Mouse (Mus musculus) thymus, postnatal 36 days (tissue): ENCODE results near the gene Hoxb9.

Experiments
- DNase-seq, 2 experiments: peaks; one replicate each; pipeline ENCODE4 v3.0.0; 2022; ENCODE audit warnings: mixed read lengths in 2 of 2

Gene Hoxb9

DNA sequence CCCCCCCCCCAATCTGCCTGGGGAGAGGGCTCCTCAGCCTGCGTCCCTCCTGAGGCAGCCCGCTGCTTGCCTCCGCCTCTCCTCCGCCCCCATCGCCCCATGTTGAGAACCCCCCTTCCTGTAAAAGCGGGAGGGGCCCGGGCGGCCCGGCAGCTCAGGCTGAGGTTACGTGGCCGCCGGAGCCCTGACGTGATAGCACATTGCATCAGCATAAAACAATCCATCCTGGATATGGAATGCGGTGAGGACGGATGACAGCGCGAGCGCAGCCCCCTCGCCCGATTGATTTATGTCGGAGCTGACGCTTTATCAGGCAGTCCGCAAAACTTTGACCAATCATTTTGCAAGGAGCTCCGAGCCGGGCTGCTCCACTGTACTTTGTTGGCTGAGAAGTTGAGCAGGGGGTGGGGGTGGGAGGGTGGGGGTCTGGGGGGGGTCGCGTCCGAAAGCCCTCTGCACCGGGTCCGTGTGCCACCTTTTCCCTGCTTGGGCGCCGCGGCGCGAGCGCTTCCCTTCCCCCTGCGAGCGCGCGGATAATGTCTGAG, at the start of gene Hoxb9:
TSS of gene Hoxb9 (plus strand) at position 462 of the 545 bp plus-strand sequence.
- no peak for DNase-seq

DNA sequence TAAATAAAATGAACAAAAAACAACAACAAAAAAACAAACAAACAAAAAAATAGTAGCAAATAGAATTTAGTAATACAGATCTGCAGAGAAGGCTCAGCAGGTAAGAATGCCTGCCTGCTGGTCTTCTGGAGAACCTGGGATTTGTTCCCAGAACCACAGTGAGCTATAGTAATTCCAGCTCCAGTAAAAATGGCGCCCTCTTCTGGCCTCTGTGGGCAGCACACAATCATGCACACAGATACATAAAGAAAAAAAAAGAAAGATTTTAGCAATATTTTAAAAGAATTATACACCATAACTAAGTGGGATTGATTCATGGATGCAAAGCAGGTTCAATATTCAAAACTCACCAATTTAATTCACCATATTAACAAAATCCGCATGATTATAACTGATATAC, 47.4 kb upstream of the Hoxb9 start:
- no peak for DNase-seq

- no peak for DNase-seq
These were observed 43.6 kb upstream of the Hoxb9 start for GRCm38 (mm10) chr11:96227676-96228075.

DNA sequence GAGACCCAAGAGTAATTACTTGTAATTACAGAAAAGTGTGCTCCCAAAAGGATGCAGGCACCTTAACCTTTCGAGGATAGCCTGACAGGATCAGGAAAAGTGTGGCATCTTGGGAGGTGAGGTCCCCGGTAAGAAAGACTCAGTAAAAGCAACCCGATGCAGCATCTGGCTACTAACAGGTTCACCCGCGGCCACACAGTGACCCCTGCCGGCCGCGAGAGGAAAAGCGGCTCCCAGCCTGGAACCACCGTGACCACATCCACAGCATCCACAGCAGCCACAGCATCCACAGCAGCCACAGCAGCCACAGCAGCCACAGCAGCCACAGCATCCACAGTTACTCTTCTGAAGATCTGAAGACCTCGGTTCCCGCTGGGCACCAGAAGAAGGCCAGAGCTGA, 36.4 kb upstream of the Hoxb9 start:
- peak; percentile 26 to 29 for DNase-seq

- peak; percentile 13 to 15 for DNase-seq
These were observed 31.0 kb upstream of the Hoxb9 start for GRCm38 (mm10) chr11:96240211-96240610.

- DNase-seq = no peak
These were observed 20.4 kb upstream of the Hoxb9 start for GRCm38 (mm10) chr11:96250901-96251300.

GRCm38 (mm10) chr11:96251480-96252031, 19.7 kb upstream of the Hoxb9 start:
- no peak for DNase-seq

DNA sequence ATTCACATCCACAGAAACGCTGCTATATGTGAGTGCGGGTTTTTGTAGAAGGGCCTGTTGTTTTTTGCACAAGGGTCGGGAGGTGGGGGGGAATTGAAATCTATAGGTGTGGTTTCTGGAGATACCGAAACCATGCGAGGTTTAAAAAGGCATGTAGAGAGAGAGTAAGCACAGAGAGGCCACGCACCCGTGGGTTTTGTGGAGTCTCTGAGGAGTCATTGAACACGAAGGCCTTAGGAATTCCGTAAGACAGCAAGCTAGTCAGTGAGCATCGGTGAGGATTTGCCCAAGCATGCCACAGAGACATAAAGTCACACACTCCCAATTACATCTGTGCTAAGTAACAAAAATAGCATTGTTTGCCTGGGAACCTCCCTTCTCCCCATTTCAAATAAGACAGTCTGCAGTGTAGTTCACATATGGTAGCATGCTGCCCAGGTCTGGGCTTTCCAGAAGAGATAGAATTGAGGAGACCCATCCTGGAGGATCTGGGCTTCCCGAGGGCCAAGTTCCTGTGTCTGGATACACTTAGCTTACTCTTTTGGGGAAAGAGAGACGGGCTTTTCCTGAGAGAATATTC, 18.6 kb upstream of the Hoxb9 start:
- DNase-seq = no peak

GRCm38 (mm10) chr11:96254221-96254620, 17.0 kb upstream of the Hoxb9 start:
- DNase-seq = no peak

DNA sequence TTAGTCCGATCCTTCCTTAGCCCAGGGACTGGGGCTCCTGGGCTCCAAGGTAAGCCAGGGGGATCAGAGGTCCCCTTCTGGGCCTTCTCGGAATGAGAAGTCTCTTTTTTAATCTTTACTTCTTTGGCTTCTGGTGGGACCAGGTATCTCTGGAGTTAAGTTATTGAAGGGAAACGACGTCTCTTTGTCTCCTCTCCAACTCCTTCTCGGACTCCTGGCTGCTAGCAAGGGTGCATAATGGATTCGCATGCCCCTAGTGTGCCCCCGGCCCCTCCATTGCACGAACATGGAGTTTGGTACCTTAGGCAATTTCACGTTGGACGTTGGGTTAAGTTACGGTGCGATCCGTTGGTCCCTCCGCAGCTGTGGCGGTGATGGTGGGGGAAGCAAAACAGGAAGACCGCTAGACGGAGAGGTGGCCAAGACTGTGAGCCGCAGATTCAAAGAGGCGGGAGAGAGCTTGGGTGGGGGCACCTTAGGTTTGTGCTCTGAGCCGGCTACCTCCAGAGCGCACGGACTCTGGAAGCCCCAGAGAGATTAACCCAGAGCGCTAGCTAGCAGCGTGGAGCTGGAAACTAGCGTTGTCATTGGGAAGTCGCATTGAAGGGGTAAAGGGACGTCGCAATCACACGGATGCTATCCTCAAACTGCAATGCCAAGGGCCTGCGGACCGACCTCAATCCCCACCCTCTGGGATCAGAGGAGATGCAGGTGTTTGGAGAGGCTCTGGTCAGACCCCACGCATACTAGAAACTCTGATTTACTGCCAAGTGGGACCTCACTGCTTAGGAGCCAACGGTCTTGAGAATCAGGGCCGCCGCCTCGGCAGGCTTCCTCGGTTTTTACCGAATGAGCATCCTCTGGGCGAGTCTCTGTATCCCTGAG, 15.9 kb upstream of the Hoxb9 start:
- DNase-seq = no peak

- DNase-seq = no peak
These were observed 15.2 kb upstream of the Hoxb9 start for GRCm38 (mm10) chr11:96255996-96256445.

GRCm38 (mm10) chr11:96257141-96257540, 14.1 kb upstream of the Hoxb9 start:
- no peak for DNase-seq

DNA sequence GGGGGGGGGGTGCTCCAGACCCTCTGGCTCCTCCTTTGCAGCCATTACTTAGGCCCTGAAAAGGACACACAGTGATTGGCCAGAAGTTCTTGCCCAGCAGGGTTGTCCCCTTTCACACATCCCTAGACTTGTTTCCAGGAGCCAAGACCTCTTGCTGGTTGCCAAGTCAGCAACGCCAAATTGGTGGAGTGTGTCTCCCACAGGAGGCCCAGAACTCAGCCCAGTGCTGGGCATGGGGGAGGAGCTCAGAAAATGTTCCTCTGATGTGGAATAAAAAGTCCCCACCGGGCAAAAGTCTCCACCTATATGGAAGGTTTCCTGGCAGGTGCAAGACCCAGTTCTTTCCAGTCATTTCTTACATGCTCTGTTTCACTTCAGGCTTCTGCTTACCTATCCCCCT, 12.2 kb upstream of the Hoxb9 start:
- DNase-seq = no peak

DNA sequence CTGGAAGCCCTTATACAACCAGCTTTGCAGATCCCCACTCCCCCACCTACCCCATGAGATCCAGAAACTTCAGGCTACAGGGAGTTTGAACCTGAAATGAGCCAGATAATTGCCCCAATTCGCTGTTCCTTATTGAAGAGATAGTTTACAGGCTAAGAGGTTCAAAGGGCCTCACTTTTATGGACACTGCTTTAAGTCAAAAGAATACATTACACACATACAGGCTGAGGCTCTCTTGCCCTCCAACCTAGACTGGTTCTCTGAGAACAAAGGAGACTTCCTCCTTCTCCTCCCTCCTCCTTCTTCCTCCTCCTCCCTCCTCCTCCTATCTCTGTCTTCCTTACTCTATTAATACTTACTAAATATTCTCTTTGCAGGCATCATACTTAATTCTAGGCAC, 11.7 kb upstream of the Hoxb9 start:
- no peak for DNase-seq

GRCm38 (mm10) chr11:96260310-96260970, 10.8 kb upstream of the Hoxb9 start:
- DNase-seq = no peak

DNA sequence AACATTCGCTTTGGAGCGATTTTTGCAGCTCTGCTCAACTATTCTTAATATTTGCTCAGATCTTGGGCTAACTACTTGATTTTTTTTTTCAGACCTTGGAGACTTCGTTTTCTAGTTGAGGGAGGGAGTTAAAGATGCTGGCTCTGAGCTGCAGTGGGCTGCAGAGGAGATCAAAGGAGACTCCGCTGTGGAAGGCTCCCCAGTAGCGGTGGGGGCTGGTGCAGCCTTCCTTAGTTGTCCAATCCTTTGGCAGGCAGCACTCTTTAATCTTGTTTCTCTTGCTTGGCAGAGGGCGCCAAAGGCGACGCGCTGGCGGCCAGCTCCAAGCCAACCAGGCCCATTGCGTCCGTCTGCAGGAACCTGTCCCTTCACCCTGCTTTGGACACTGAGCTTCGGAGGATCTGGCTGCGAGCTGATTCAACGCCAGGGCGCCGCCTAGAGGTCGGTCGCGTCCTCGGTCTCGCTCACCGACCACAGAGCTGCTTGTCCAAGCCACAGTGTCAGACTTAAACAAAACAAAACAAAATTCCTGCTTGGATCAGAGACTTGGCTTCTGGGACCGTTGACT, 9.8 kb upstream of the Hoxb9 start:
- DNase-seq = peak; percentile 51 to 63

- DNase-seq = no peak
These were observed 8.9 kb upstream of the Hoxb9 start for GRCm38 (mm10) chr11:96262262-96262830.

GRCm38 (mm10) chr11:96263636-96264389, 7.4 kb upstream of the Hoxb9 start:
- no peak for DNase-seq

DNA sequence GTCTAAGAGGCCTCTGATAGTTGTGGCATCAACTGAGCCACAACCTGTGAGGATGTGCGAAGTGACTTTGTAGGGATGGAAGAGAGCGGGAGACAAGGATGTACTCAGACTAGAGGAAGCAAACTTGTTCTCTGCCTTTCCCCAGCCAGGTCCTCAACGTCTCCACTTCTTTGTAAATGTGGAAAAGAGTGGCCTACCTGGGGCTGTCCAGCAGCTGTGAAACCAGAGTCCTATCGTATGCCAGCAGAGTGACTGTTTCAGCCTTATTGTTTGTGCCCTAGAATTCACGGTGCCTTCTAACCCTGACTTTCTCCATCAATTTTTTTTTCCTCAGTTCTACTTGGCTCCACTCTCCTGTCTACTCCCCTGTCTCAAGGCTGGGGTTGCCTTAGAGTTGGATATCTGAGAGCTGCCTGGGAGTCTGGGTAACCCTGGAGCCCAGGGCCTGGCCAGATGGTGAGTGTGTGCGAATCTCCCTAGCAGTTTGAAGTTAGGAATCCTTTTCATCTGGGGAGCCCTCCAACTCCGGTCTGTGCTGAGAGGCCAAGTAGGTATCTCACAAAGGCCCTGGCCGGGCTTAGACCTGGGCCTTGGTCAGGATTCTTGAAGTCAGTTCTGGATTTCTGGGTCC, 6.8 kb upstream of the Hoxb9 start:
- DNase-seq = no peak

DNA sequence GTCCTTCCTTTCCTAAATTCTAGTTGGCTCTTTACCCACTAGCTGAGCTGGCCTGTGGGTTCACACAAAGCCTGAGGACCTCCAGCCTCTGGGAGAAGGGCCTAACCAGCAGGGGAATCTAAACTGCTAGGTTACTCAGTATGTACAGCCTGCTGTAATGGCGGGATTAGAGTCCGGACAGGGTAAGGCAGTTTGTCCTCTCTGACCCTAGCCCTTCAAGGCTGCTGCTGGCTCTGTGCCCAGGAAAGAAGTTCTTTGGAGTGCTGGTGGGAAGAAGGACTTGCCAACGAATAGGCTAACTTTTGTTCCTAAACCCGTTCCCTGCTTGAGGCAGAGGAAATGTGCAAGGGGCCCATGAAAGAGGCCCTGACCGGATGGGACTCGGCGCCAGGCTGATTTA, 5.3 kb upstream of the Hoxb9 start:
- DNase-seq = no peak
